Mouse (Mus musculus): ENCODE measurements around the gene C130050O18Rik. TPM values are rescaled to one million over a fixed set of nuclear protein-coding genes. Genes with fewer than 3 reads are reported as not detected.

The C130050O18Rik gene
- polyA plus RNA-seq, 1 experiment from 2014 or later = 1.9 TPM

- 0 out of 2 replicates have a peak, but pooled peaks have one; percentile 24 for ATAC-seq
- no peak overlapping the region for H3K4me2 ChIP-seq (ENCODE audit: low read depth, low read length)
- H3K4me3 ChIP-seq (ENCODE audit: low read depth, low read length) = no peak overlapping the region
- no peaks in the 10 kb centered on the region for H3K9me3 ChIP-seq (ENCODE audit: low read length)
- DNase-seq = no peak
- H3K9ac ChIP-seq (replicated peaks) = no peak overlapping the region
- 34% methylated on average over 4 of the region's 4 CpGs for WGBS (ENCODE audit: insufficient replicate concordance)
- H3K27me3 ChIP-seq (ENCODE audit: insufficient read depth, low read length) = no peaks in the 10 kb centered on the region
- peaks cover 14% of the 10 kb centered on the region for H3K4me1 ChIP-seq (ENCODE audit: insufficient read depth)
- H3K36me3 ChIP-seq (replicated peaks; ENCODE audit: insufficient read depth, low read length) = no peaks in the 10 kb centered on the region
- H3K27ac ChIP-seq (ENCODE audit: low read depth) = peak overlapping the region; percentile 80
- TF ChIP-seq CTCF (IDR thresholded peaks at IDR 0.05; ENCODE audit: low read depth) = no peak
- no peak for TF ChIP-seq EP300 (IDR thresholded peaks at IDR 0.05; ENCODE audit: low read depth)
These were observed 44.8 kb downstream of the C130050O18Rik start for GRCm38 (mm10) chr5:139449926-139450325.

- H3K27me3 ChIP-seq (ENCODE audit: insufficient read depth, low read length) = no peaks in the 10 kb centered on the region
- 82% methylated on average over 10 of the region's 10 CpGs for WGBS (ENCODE audit: insufficient replicate concordance)
These were observed 48.0 kb downstream of the C130050O18Rik start for GRCm38 (mm10) chr5:139453031-139453430.

DNA sequence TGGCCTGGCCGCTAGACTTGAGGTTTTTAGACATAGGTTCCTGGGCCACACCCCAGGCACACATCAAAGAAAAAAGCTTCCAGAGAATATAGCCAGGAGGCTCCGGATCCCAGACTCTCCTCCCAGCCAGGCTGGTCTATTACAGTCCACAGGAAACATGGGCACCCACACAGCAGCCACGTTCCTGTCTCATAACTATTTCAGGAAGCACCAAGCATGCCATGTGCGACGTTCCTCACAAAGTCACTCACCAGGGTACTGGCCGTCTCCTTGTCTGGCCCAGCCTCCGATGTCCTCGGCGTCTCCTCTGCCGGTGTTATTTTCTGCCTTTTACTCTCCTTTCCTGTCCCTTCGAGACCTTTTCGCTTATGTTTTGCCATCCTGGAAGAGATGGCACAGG, 50.1 kb downstream of the C130050O18Rik start:
- no peaks in the 10 kb centered on the region for H3K27me3 ChIP-seq (ENCODE audit: insufficient read depth, low read length)
- H3K4me1 ChIP-seq (ENCODE audit: insufficient read depth) = peaks cover 15% of the 10 kb centered on the region
- no peaks in the 10 kb centered on the region for H3K36me3 ChIP-seq (replicated peaks; ENCODE audit: insufficient read depth, low read length)
- WGBS (ENCODE audit: insufficient replicate concordance) = 83% methylated on average over 12 of the region's 12 CpGs
- no peak overlapping the region for H3K4me3 ChIP-seq (ENCODE audit: low read depth, low read length)
- no peak overlapping the region for H3K9ac ChIP-seq (replicated peaks)
- H3K27ac ChIP-seq (ENCODE audit: low read depth) = no peak overlapping the region
- DNase-seq (no peak), ATAC-seq (no peak)
- no peak overlapping the region for H3K4me2 ChIP-seq (ENCODE audit: low read depth, low read length)
- H3K9me3 ChIP-seq (ENCODE audit: low read length) = no peaks in the 10 kb centered on the region
- TF ChIP-seq EP300 (IDR thresholded peaks at IDR 0.05; ENCODE audit: low read depth) (no peak), CTCF (IDR thresholded peaks at IDR 0.05; ENCODE audit: low read depth) (no peak)

More at GRCm38 (mm10) chr5:139453031-139453430, 48.0 kb downstream of the C130050O18Rik start:
- DNase-seq (no peak), ATAC-seq (no peak)
- H3K27ac ChIP-seq (ENCODE audit: low read depth) = no peak overlapping the region
- peaks cover 16% of the 10 kb centered on the region for H3K4me1 ChIP-seq (ENCODE audit: insufficient read depth)
- H3K9ac ChIP-seq (replicated peaks) = no peak overlapping the region
- H3K4me3 ChIP-seq (ENCODE audit: low read depth, low read length) = no peak overlapping the region
- TF ChIP-seq EP300 (IDR thresholded peaks at IDR 0.05; ENCODE audit: low read depth) (no peak), CTCF (IDR thresholded peaks at IDR 0.05; ENCODE audit: low read depth) (no peak)
- no peak overlapping the region for H3K4me2 ChIP-seq (ENCODE audit: low read depth, low read length)
- no peaks in the 10 kb centered on the region for H3K36me3 ChIP-seq (replicated peaks; ENCODE audit: insufficient read depth, low read length)
- no peaks in the 10 kb centered on the region for H3K9me3 ChIP-seq (ENCODE audit: low read length)

DNA sequence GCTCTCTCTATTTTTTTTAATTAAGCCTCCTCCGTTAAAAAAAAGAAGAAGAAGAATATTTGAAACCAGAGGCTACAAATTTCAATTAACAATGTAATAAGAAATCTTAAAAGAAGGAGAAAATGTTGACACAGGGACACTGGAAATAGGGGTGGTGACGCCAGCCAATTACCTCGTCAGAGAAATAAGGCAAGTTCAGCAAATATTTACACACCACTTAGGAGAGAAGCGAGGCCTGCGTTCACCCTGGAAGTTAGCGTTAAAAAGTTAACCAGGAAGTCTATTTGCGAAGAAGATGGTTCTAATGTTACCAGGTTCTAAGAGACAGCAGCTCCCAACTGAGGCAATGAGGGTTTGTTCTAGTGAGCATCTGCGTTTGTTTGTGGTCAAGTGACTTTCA, 52.2 kb downstream of the C130050O18Rik start:
- Histone ChIP-seq H3K4me3 (ENCODE audit: low read depth, low read length) (no peak overlapping the region), H3K36me3 (replicated peaks; ENCODE audit: insufficient read depth, low read length) (no peaks in the 10 kb centered on the region), H3K9me3 (ENCODE audit: low read length) (no peaks in the 10 kb centered on the region), H3K4me2 (ENCODE audit: low read depth, low read length) (no peak overlapping the region), H3K9ac (replicated peaks) (no peak overlapping the region), H3K4me1 (ENCODE audit: insufficient read depth) (peaks cover 19% of the 10 kb centered on the region), H3K27ac (ENCODE audit: low read depth) (0 out of 2 replicates have a peak overlapping the region, but pooled peaks have one; percentile 2), H3K27me3 (ENCODE audit: insufficient read depth, low read length) (no peaks in the 10 kb centered on the region)
- no peak for ATAC-seq
- WGBS (ENCODE audit: insufficient replicate concordance) = 62% methylated on average over 8 of the region's 8 CpGs
- no peak for DNase-seq
- TF ChIP-seq CTCF (IDR thresholded peaks at IDR 0.05; ENCODE audit: low read depth) (no peak), EP300 (IDR thresholded peaks at IDR 0.05; ENCODE audit: low read depth) (no peak)

DNA sequence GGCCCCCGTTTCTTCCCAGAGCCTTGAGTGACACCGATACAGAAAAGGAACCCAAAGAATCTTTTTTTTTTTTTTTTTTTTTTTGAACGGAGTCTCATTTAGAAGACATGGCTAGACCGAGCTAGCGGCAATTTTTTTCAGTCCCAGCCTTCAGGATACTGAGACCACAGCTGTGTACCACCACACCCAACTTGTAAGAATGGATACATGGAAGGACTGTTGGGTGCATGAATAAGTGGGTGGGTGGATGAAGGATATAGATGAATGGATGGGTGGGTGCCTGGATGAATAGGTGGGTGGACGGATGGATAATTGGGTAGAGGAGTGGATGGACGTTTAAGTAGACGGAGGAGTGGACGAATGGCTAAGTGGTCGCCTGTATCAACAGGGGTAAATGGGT, 54.9 kb downstream of the C130050O18Rik start:
- Histone ChIP-seq H3K27me3 (ENCODE audit: insufficient read depth, low read length) (no peaks in the 10 kb centered on the region), H3K4me3 (ENCODE audit: low read depth, low read length) (peak overlapping the region; percentile 65), H3K9me3 (ENCODE audit: low read length) (no peaks in the 10 kb centered on the region), H3K36me3 (replicated peaks; ENCODE audit: insufficient read depth, low read length) (no peaks in the 10 kb centered on the region), H3K4me2 (ENCODE audit: low read depth, low read length) (peak overlapping the region; percentile 93), H3K4me1 (ENCODE audit: insufficient read depth) (peaks cover 19% of the 10 kb centered on the region), H3K9ac (replicated peaks) (peak overlapping the region; percentile 69), H3K27ac (ENCODE audit: low read depth) (no peak overlapping the region)
- no peak for DNase-seq
- ATAC-seq = peak; percentile 5; the same call in 1 of the 2 replicates
- TF ChIP-seq EP300 (IDR thresholded peaks at IDR 0.05; ENCODE audit: low read depth) = no peak
- TF ChIP-seq CTCF (IDR thresholded peaks at IDR 0.05; ENCODE audit: low read depth) = no peak
- 3% methylated on average over 10 of the region's 10 CpGs for WGBS (ENCODE audit: insufficient replicate concordance)

- TF ChIP-seq CTCF (IDR thresholded peaks at IDR 0.05; ENCODE audit: low read depth) = no peak
- TF ChIP-seq EP300 (IDR thresholded peaks at IDR 0.05; ENCODE audit: low read depth) = no peak
- DNase-seq (peak; percentile 97), ATAC-seq (peak; percentile 99)
- Histone ChIP-seq H3K4me2 (ENCODE audit: low read depth, low read length) (peak within 1 kb of the TSS; percentile 93), H3K4me1 (ENCODE audit: insufficient read depth) (peaks cover 19% of the 10 kb centered on the region), H3K9ac (replicated peaks) (peak within 1 kb of the TSS; percentile 69), H3K9me3 (ENCODE audit: low read length) (no peaks in the 10 kb centered on the region), H3K27me3 (ENCODE audit: insufficient read depth, low read length) (no peaks in the 10 kb centered on the region), H3K27ac (ENCODE audit: low read depth) (no peak within 1 kb of the TSS), H3K4me3 (ENCODE audit: low read depth, low read length) (peak within 1 kb of the TSS; percentile 65), H3K36me3 (replicated peaks; ENCODE audit: insufficient read depth, low read length) (no peaks in the 10 kb centered on the region)
- WGBS (ENCODE audit: insufficient replicate concordance) = 4% methylated on average over 40 of the region's 42 CpGs
These were observed 55.4 kb downstream of the C130050O18Rik start, which contains the start of gene 3110082I17Rik for GRCm38 (mm10) chr5:139460384-139461067. 3110082I17Rik (minus strand) TSS chr5:139460527.

All from liver, postnatal 0 days (tissue).